In genomic region chr1:86703300-86703964, GRCm38 (mm10) we compare ENCODE assay signal across 8 mouse cellular contexts. TPM values are rescaled to one million over a fixed set of nuclear protein-coding genes. Genes with fewer than 3 reads are reported as not detected.
DNase-seq lines count a peak whose midpoint lies in the region; ATAC-seq lines count a peak whose summit lies in the region.

TSS of gene Dis3l2 (plus strand) at chr1:86703808.

- H3K4me2 ChIP-seq in hindbrain, embryonic 16.5 days (ENCODE audit: low read length), result peak within 1 kb of the TSS; percentile 93

- peaks cover 19% of the 10 kb centered on the region; the same call in 1 of the 2 replicates for H3K79me2 ChIP-seq in macrophage (ENCODE audit: inconsistent target)

- no peaks in the 10 kb centered on the region for H3K9me3 ChIP-seq in hindbrain, embryonic 16.5 days (ENCODE audit: control insufficient read depth, low read length)

- peak within 1 kb of the TSS; percentile 92 for H3K9ac ChIP-seq in hindbrain, embryonic 16.5 days (ENCODE audit: low read depth, low read length)

- peak; percentile 76 for DNase-seq in T-cell, adult 2 months (ENCODE audit: low spot score)
- DNase-seq in cerebellum, postnatal 36 days, result peak; percentile 92
- peak; percentile 82 for DNase-seq in gastrocnemius, adult 18-20 months (ENCODE audit: low spot score)
- peak; percentile 86 to 92 for DNase-seq in left cerebral cortex, adult 18-20 months (ENCODE audit: low spot score in 2 of 2)
- DNase-seq in right cerebral cortex, adult 18-20 months, result peak; percentile 91
- peak; percentile 45 for DNase-seq in urinary bladder, postnatal 10 days (ENCODE audit: low spot score)

- no peaks in the 10 kb centered on the region for H3K36me3 ChIP-seq in hindbrain, embryonic 16.5 days (ENCODE audit: control insufficient read depth, insufficient read depth, low read length)
- no peaks in the 10 kb centered on the region for H3K36me3 ChIP-seq in macrophage (ENCODE audit: inconsistent target)

- peaks cover 16% of the 10 kb centered on the region for H3K4me1 ChIP-seq in hindbrain, embryonic 16.5 days (ENCODE audit: control insufficient read depth, insufficient read depth, low read depth, low read length)

- H3K4me3 ChIP-seq in hindbrain, embryonic 16.5 days (ENCODE audit: low read length), result peak within 1 kb of the TSS; percentile 98
- peak within 1 kb of the TSS; percentile 78 for H3K4me3 ChIP-seq in macrophage (ENCODE audit: inconsistent target)

- ATAC-seq in hindbrain, embryonic 16.5 days, result peak; percentile 98

- peak within 1 kb of the TSS; percentile 91 for H3K27ac ChIP-seq in hindbrain, embryonic 16.5 days (ENCODE audit: low read depth, low read length)
- H3K27ac ChIP-seq in macrophage, result no peak within 1 kb of the TSS

- WGBS in hindbrain, embryonic 16.5 days, result 2% methylated on average over 51 of the region's 54 CpGs
- WGBS in macrophage (ENCODE audit: missing documents), result 4% methylated on average over 46 of the region's 54 CpGs

- H3K27me3 ChIP-seq in hindbrain, embryonic 16.5 days (replicated peaks; ENCODE audit: control insufficient read depth, insufficient read depth, low read length), result no peaks in the 10 kb centered on the region

RNA-seq across cellular contexts. Expression of gene Dis3l2, which starts in this region (rescaled TPM):
- 10 to 100 TPM; 12.2 to 13.4 TPM for total RNA-seq in gastrocnemius, adult 18-20 months (2021)
- 37.8 and 40.1 TPM in 2 replicates for polyA plus RNA-seq in hindbrain, embryonic 16.5 days (2015; fragmentation: Nextera tagmentation; extraction: Ambion mirVana)
- total RNA-seq in left cerebral cortex, adult 18-20 months (2021), result 10 to 100 TPM; 25.1 to 25.6 TPM
- total RNA-seq in macrophage (2018; cell fraction: chromatin; rRNA removed), result 100 to 1,000 TPM in 10 of 26 experiments, 10 to 100 TPM in 16; 46.2 to 124 (median 93.1) TPM
- total RNA-seq in macrophage (2018; cell fraction: cytosol; rRNA removed), result 10 to 100 TPM; 10.6 to 19.2 (median 14.7) TPM
- total RNA-seq in macrophage (2018; cell fraction: nucleus; rRNA removed), result 10 to 100 TPM; 24.0 to 98.8 (median 46.6) TPM
- polyA plus RNA-seq in macrophage (2018), result 11.4 to 14.0 TPM (median 11.9 TPM) in 3 replicates
